Mouse (Mus musculus) CH12.LX (cell line): ENCODE results near the gene Gnat1. TPM values are rescaled to one million over a fixed set of nuclear protein-coding genes. Genes with fewer than 3 reads are reported as not detected.

Experiments used
- DNase-seq: peaks from one replicate; pipeline ENCODE4 v3.0.0-alpha.2; 2013; ENCODE audit errors: extremely low read depth
- H3K27ac ChIP-seq: 2 replicates; pipeline ENCODE4 v1.5.1; 2012; ENCODE audit warnings: low read depth, mild to moderate bottlenecking, control low read depth, moderate library complexity; ENCODE audit not compliant: insufficient read depth
- H3K27me3 ChIP-seq: replicated peaks from 2 replicates; pipeline ENCODE3; 2012; ENCODE audit warnings: inconsistent platforms
- H3K36me3 ChIP-seq, 2 experiments: replicated peaks in 1 of 2; 2 replicates each; pipeline versions ENCODE3 to v1.6.1; 2012; ENCODE audit warnings: inconsistent platforms in 1 of 2, low read length in 1 of 2, mild to moderate bottlenecking in 1 of 2, mixed read lengths in 1 of 2, moderate library complexity in 1 of 2; ENCODE audit not compliant: control insufficient read depth in 1 of 2, insufficient read depth in 1 of 2
- H3K4me1 ChIP-seq, 2 experiments: 2 replicates each; pipeline ENCODE4 v1.6.1; 2012; ENCODE audit warnings: inconsistent platforms in 1 of 2, moderate library complexity in 1 of 2; ENCODE audit not compliant: insufficient read depth in 2 of 2, control insufficient read depth in 1 of 2
- H3K4me2 ChIP-seq: 2 replicates; pipeline ENCODE4 v1.6.1; 2012; ENCODE audit warnings: low read depth, mild to moderate bottlenecking, control low read depth; ENCODE audit not compliant: poor library complexity, insufficient read depth, severe bottlenecking
- H3K4me3 ChIP-seq, 3 experiments: fragments of 150-350 bp in 1 of 3; sonication (generic) in 1 of 3; replicated peaks in 1 of 3; 2 replicates each; pipeline versions ENCODE3 to v1.5.1; 2011 to 2012; ENCODE audit warnings: low read depth in 2 of 3, low read length in 2 of 3, mild to moderate bottlenecking in 2 of 3, moderate library complexity in 2 of 3, control low read depth in 1 of 3, improper control_type of control experiment in 1 of 3, inconsistent platforms in 1 of 3, mixed read lengths in 1 of 3; ENCODE audit not compliant: poor library complexity in 1 of 3
- H3K79me2 ChIP-seq: replicated peaks from 2 replicates; pipeline ENCODE4 v1.6.1; 2012; ENCODE audit warnings: mild to moderate bottlenecking, moderate library complexity; ENCODE audit not compliant: control insufficient read depth, poor library complexity, insufficient read depth, severe bottlenecking; ENCODE audit errors: extremely low read depth
- H3K9ac ChIP-seq: 2 replicates; pipeline ENCODE4 v1.6.1; 2012; ENCODE audit warnings: low read depth, mild to moderate bottlenecking, control low read depth, moderate library complexity; ENCODE audit not compliant: insufficient read depth
- H3K9me3 ChIP-seq: replicated peaks from 2 replicates; pipeline ENCODE3; 2012; ENCODE audit warnings: low read length, inconsistent platforms, mixed read lengths
- CHD2 ChIP-seq: IDR thresholded peaks from 2 replicates; pipeline ENCODE4 v1.6.1; 2011; ENCODE audit warnings: low read length, improper control_type of control experiment
- E2F4 ChIP-seq: IDR thresholded peaks from 2 replicates; pipeline ENCODE4 v1.6.1; 2011; ENCODE audit warnings: low read depth, low read length, improper control_type of control experiment; ENCODE audit not compliant: insufficient replicate concordance
- ELF1 ChIP-seq: IDR thresholded peaks from 2 replicates; pipeline ENCODE4 v1.6.1; 2014; ENCODE audit warnings: low read depth, mild to moderate bottlenecking, inconsistent platforms, low read length, improper control_type of control experiment
- ETS1 ChIP-seq: conservative IDR thresholded peaks from 2 replicates; pipeline ENCODE4 v1.6.1; 2012; ENCODE audit warnings: low read depth, mild to moderate bottlenecking, inconsistent platforms, low read length, improper control_type of control experiment, moderate library complexity
- GABPA ChIP-seq: IDR thresholded peaks from 2 replicates; pipeline ENCODE4 v1.6.1; 2012; ENCODE audit warnings: low read depth, low read length, improper control_type of control experiment, inconsistent platforms; ENCODE audit not compliant: insufficient replicate concordance
- HCFC1 ChIP-seq: IDR thresholded peaks from 2 replicates; pipeline ENCODE4 v1.6.1; 2012; ENCODE audit warnings: low read depth, mild to moderate bottlenecking, inconsistent platforms, low read length, improper control_type of control experiment
- IRF4 ChIP-seq: IDR thresholded peaks from 2 replicates; pipeline ENCODE4 v1.6.1; 2014; ENCODE audit warnings: low read depth, mild to moderate bottlenecking, inconsistent platforms, low read length, improper control_type of control experiment
- MAFK ChIP-seq: IDR thresholded peaks from 2 replicates; pipeline ENCODE4 v1.6.1; 2011; ENCODE audit warnings: low read length, improper control_type of control experiment; ENCODE audit not compliant: insufficient replicate concordance
- MAZ ChIP-seq: IDR thresholded peaks from 2 replicates; pipeline ENCODE4 v1.6.1; 2012; ENCODE audit warnings: low read depth, mild to moderate bottlenecking, inconsistent platforms, low read length, improper control_type of control experiment, moderate library complexity
- MEF2A ChIP-seq: IDR thresholded peaks from 2 replicates; pipeline ENCODE4 v1.6.1; 2014; ENCODE audit warnings: low read depth, mild to moderate bottlenecking, inconsistent platforms, low read length, improper control_type of control experiment, borderline replicate concordance
- POLR2A ChIP-seq: IDR thresholded peaks from 2 replicates; pipeline ENCODE4 v1.6.1; 2011; ENCODE audit warnings: low read depth, mild to moderate bottlenecking, improper control_type of control experiment, low read length
- SMC3 ChIP-seq: IDR thresholded peaks from 2 replicates; pipeline ENCODE4 v1.6.1; 2011; ENCODE audit warnings: low read depth, low read length, improper control_type of control experiment
- TBP ChIP-seq: conservative IDR thresholded peaks from 2 replicates; pipeline ENCODE4 v1.6.1; 2011; ENCODE audit warnings: low read depth, low read length, improper control_type of control experiment
- UBTF ChIP-seq: IDR thresholded peaks from 2 replicates; pipeline ENCODE4 v1.6.1; 2012; ENCODE audit warnings: low read depth, mild to moderate bottlenecking, inconsistent platforms, low read length, improper control_type of control experiment, moderate library complexity
- ZMIZ1 ChIP-seq: IDR thresholded peaks from 2 replicates; pipeline ENCODE4 v1.6.1; 2012; ENCODE audit warnings: low read depth, mild to moderate bottlenecking, inconsistent platforms, low read length, improper control_type of control experiment
- ZNF384 ChIP-seq: IDR thresholded peaks from 2 replicates; pipeline ENCODE4 v1.6.1; 2012; ENCODE audit warnings: low read depth, low read length, improper control_type of control experiment, inconsistent platforms
- dilution Hi-C: fragments of 300-500 bp; cut with MboI; formaldehyde crosslinking; loops from 2 replicates; pipeline ENCODE4 v1.14.3; 2020; ENCODE audit warnings: low sequenced_read_pairs; ENCODE audit not compliant: extremely low pct_unique_long_range_greater_than_20kb, extremely low pct_ligation_motif_present
- in situ Hi-C: fragments of 300-500 bp; cut with MboI; formaldehyde crosslinking; loops from 3 replicates; pipeline ENCODE4 v1.14.3; 2019; ENCODE audit warnings: low sequenced_read_pairs, low pct_ligation_motif_present, low pct_unique_long_range_greater_than_20kb, mixed read lengths
- polyA plus RNA-seq: library from polyadenylated mRNA; unstranded; fragments of >175 nt; gene quantifications from 2 replicates; pipeline ENCODE4 v1.2.1, GENCODE M21; 2012; ENCODE audit warnings: low read depth; ENCODE audit not compliant: insufficient read length
- total RNA-seq, 2 experiments: library from RNA; depleted of rRNA; stranded (reverse); fragments of 300-350 nt in 1 of 2; fragments of >200 nt in 1 of 2; gene quantifications; 2 replicates each; pipeline ENCODE4 v1.2.3; 2012 to 2014

The Gnat1 gene
- total and polyA plus RNA-seq, 3 experiments = 3.0 TPM; not detected in 2

DNA sequence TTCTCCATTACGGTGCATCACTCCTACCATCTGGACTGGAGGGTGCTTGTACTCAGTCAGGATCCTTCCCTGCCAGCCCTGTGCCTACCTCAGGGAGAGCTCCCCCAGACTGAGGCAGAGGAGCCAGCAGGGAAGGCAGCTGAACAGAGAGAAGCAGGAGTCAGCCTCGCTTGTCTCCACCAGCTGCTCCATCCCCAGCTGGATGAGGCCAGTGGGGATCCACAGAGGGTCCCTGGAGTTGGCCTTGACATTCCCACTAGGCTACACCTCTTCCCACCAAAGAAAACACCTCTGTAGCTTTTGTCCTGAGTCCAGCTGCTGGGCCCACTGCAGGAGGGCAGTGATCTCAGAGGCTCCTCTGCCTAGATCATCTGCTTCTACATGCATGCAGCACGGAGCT lies 54.6 kb downstream of the Gnat1 start:
- H3K4me3 ChIP-seq = peak overlapping the region in 1 of 3 experiments; percentile 7
- dilution Hi-C loops (no loop called here), in situ Hi-C loops (no loop called here)
- 0 out of 2 replicates have a peak overlapping the region, but pooled peaks have one; percentile 16 for H3K27ac ChIP-seq
- peaks cover 29 to 58% of the 10 kb centered on the region in 2 experiments for H3K4me1 ChIP-seq
- peaks cover 36 to 78% of the 10 kb centered on the region in 2 experiments for H3K36me3 ChIP-seq
- no peak for DNase-seq
- no peaks in the 10 kb centered on the region for H3K27me3 ChIP-seq
- TF ChIP-seq IRF4 (no peak), MAZ (no peak), MAFK (no peak), HCFC1 (no peak), CHD2 (no peak), MEF2A (no peak), ZNF384 (no peak), UBTF (no peak), ZMIZ1 (no peak), SMC3 (no peak), ETS1 (no peak), E2F4 (no peak), TBP (no peak), GABPA (no peak)
- H3K9ac ChIP-seq = no peak overlapping the region
- 0 out of 2 replicates have a peak overlapping the region, but pooled peaks have one; percentile 6 for H3K4me2 ChIP-seq
- H3K9me3 ChIP-seq = no peaks in the 10 kb centered on the region
- peaks cover 50% of the 10 kb centered on the region for H3K79me2 ChIP-seq

DNA sequence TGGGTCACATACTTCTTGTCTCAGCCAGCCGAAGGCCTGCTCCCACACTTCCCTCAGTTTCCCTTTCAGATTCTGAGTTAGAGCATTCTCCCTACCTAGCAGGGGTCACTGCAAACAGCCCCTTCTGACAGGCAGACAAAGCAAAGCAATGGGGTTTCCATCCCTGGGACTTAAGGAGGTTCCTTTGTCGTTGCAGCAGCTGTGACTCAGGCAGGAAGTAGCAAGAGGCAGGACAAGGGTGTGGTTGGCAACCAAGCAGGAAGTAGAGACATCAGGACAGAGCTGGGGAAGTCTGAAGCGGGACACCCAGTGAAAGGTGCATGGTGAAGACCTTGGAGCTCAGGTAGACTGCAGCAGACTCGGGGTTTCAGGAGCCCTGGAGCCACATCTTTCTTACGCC lies 55.0 kb downstream of the Gnat1 start:
- no peak overlapping the region for H3K9ac ChIP-seq

More for the DNA sequence above, 55.0 kb downstream of the Gnat1 start:
- Histone ChIP-seq H3K9me3 (no peaks in the 10 kb centered on the region), H3K27ac (0 out of 2 replicates have a peak overlapping the region, but pooled peaks have one; percentile 16), H3K4me1 (peaks cover 29 to 55% of the 10 kb centered on the region in 2 experiments), H3K4me2 (0 out of 2 replicates have a peak overlapping the region, but pooled peaks have one; percentile 6), H3K79me2 (peaks cover 46% of the 10 kb centered on the region), H3K27me3 (no peaks in the 10 kb centered on the region), H3K36me3 (peaks cover 40 to 82% of the 10 kb centered on the region in 2 experiments), H3K4me3 (peak overlapping the region in 1 of 3 experiments; percentile 7)
- no peak for DNase-seq
- peak; percentile 37; the same call in 1 of the 2 replicates for TF ChIP-seq ELF1
- no peak for TF ChIP-seq POLR2A
- TF ChIP-seq ZNF384 = no peak
- dilution Hi-C loops (no loop called here), in situ Hi-C loops (no loop called here)

Other genes starting within 250 kb of the Gnat1 start
- 17.9 TPM in 2 replicates for gene Tmem115, start 145.8 kb downstream of the Gnat1 start, total RNA-seq (2012; rRNA removed)
- 10.0 and 13.0 TPM in 2 replicates for gene Tmem115, start 145.8 kb downstream of the Gnat1 start, total RNA-seq (2014; rRNA removed)
- 11.3 and 12.6 TPM in 2 replicates for gene Tmem115, start 145.8 kb downstream of the Gnat1 start, polyA plus RNA-seq
- gene Cyb561d2, start 137.5 kb downstream of the Gnat1 start, total RNA-seq (2012; rRNA removed) = 37.8 and 45.9 TPM in 2 replicates
- gene Cyb561d2, start 137.5 kb downstream of the Gnat1 start, total RNA-seq (2014; rRNA removed) = 29.2 and 35.7 TPM in 2 replicates
- 23.6 and 23.8 TPM in 2 replicates for gene Cyb561d2, start 137.5 kb downstream of the Gnat1 start, polyA plus RNA-seq
- 28.0 and 31.4 TPM in 2 replicates for gene Nprl2, start 137.5 kb downstream of the Gnat1 start, total RNA-seq (2012; rRNA removed)
- 16.3 and 19.4 TPM in 2 replicates for gene Nprl2, start 137.5 kb downstream of the Gnat1 start, total RNA-seq (2014; rRNA removed)
- gene Nprl2, start 137.5 kb downstream of the Gnat1 start, polyA plus RNA-seq = 10.8 and 12.6 TPM in 2 replicates
- 0.34 TPM in 1 of 2 replicates, not detected in the other for gene Zmynd10, start 132.4 kb downstream of the Gnat1 start, total RNA-seq (2012; rRNA removed)
- not detected in 2 replicates for gene Zmynd10, start 132.4 kb downstream of the Gnat1 start, total RNA-seq (2014; rRNA removed)
- gene Zmynd10, start 132.4 kb downstream of the Gnat1 start, polyA plus RNA-seq = 0.63 TPM in 1 of 2 replicates, not detected in the other
- 17.7 and 18.5 TPM in 2 replicates for gene Rassf1, start 128.2 kb downstream of the Gnat1 start, total RNA-seq (2012; rRNA removed)
- 15.3 and 15.9 TPM in 2 replicates for gene Rassf1, start 128.2 kb downstream of the Gnat1 start, total RNA-seq (2014; rRNA removed)
- 11.6 and 12.2 TPM in 2 replicates for gene Rassf1, start 128.2 kb downstream of the Gnat1 start, polyA plus RNA-seq
- gene Tusc2, start 116.5 kb downstream of the Gnat1 start, total RNA-seq (2012; rRNA removed) = 23.0 and 31.5 TPM in 2 replicates
- 30.8 and 33.3 TPM in 2 replicates for gene Tusc2, start 116.5 kb downstream of the Gnat1 start, total RNA-seq (2014; rRNA removed)
- 39.1 and 39.2 TPM in 2 replicates for gene Tusc2, start 116.5 kb downstream of the Gnat1 start, polyA plus RNA-seq
- gene Hyal2, start 111.8 kb downstream of the Gnat1 start, total RNA-seq (2012; rRNA removed) = 26.8 and 31.8 TPM in 2 replicates
- 14.6 and 16.4 TPM in 2 replicates for gene Hyal2, start 111.8 kb downstream of the Gnat1 start, total RNA-seq (2014; rRNA removed)
- 23.0 and 30.9 TPM in 2 replicates for gene Hyal2, start 111.8 kb downstream of the Gnat1 start, polyA plus RNA-seq
- gene Hyal1, start 102.8 kb downstream of the Gnat1 start, total RNA-seq (2012; rRNA removed) = 0.38 and 0.59 TPM in 2 replicates
- 0.16 TPM in 1 of 2 replicates, not detected in the other for gene Hyal1, start 102.8 kb downstream of the Gnat1 start, total RNA-seq (2014; rRNA removed)
- gene Hyal1, start 102.8 kb downstream of the Gnat1 start, polyA plus RNA-seq = 0.40 and 0.82 TPM in 2 replicates
- 4.4 and 4.8 TPM in 2 replicates for gene Naa80, start 100.8 kb downstream of the Gnat1 start, total RNA-seq (2012; rRNA removed)
- gene Naa80, start 100.8 kb downstream of the Gnat1 start, total RNA-seq (2014; rRNA removed) = 0.70 and 1.7 TPM in 2 replicates
- gene Naa80, start 100.8 kb downstream of the Gnat1 start, polyA plus RNA-seq = 5.5 and 9.3 TPM in 2 replicates
- 0.13 TPM in 1 of 2 replicates, not detected in the other for gene Hyal3, start 98.9 kb downstream of the Gnat1 start, total RNA-seq (2012; rRNA removed)
- 0.12 TPM in 1 of 2 replicates, not detected in the other for gene Hyal3, start 98.9 kb downstream of the Gnat1 start, total RNA-seq (2014; rRNA removed)
- gene Hyal3, start 98.9 kb downstream of the Gnat1 start, polyA plus RNA-seq = 0.14 and 0.21 TPM in 2 replicates
- gene Ifrd2, start 92.1 kb downstream of the Gnat1 start, total RNA-seq (2012; rRNA removed) = 91.3 and 101 TPM in 2 replicates
- gene Ifrd2, start 92.1 kb downstream of the Gnat1 start, total RNA-seq (2014; rRNA removed) = 57.7 and 62.8 TPM in 2 replicates
- 127 and 143 TPM in 2 replicates for gene Ifrd2, start 92.1 kb downstream of the Gnat1 start, polyA plus RNA-seq
- gene Sema3b, start 70.5 kb downstream of the Gnat1 start, total RNA-seq (2012; rRNA removed) = 7.4 and 11.6 TPM in 2 replicates
- gene Sema3b, start 70.5 kb downstream of the Gnat1 start, total RNA-seq (2014; rRNA removed) = 8.0 and 8.2 TPM in 2 replicates
- gene Sema3b, start 70.5 kb downstream of the Gnat1 start, polyA plus RNA-seq = 4.3 and 4.7 TPM in 2 replicates
- gene Gnai2, start 44.3 kb downstream of the Gnat1 start, total RNA-seq (2012; rRNA removed) = 154 and 160 TPM in 2 replicates
- 86.2 and 98.2 TPM in 2 replicates for gene Gnai2, start 44.3 kb downstream of the Gnat1 start, total RNA-seq (2014; rRNA removed)
- gene Gnai2, start 44.3 kb downstream of the Gnat1 start, polyA plus RNA-seq = 262 and 286 TPM in 2 replicates
- 0.04 TPM in 1 of 2 replicates, not detected in the other for gene Slc38a3, start 10.2 kb downstream of the Gnat1 start, total RNA-seq (2012; rRNA removed)
- not detected in 2 replicates for gene Slc38a3, start 10.2 kb downstream of the Gnat1 start, total RNA-seq (2014; rRNA removed)
- not detected in 2 replicates for gene Slc38a3, start 10.2 kb downstream of the Gnat1 start, polyA plus RNA-seq
- 0.50 and 1.1 TPM in 2 replicates for gene Sema3f, start 30.8 kb upstream of the Gnat1 start, total RNA-seq (2012; rRNA removed)
- gene Sema3f, start 30.8 kb upstream of the Gnat1 start, total RNA-seq (2014; rRNA removed) = 0.24 TPM in 1 of 2 replicates, not detected in the other
- 0.36 and 1.6 TPM in 2 replicates for gene Sema3f, start 30.8 kb upstream of the Gnat1 start, polyA plus RNA-seq
- 67.6 and 74.5 TPM in 2 replicates for gene Rbm5, start 91.3 kb upstream of the Gnat1 start, total RNA-seq (2012; rRNA removed)
- gene Rbm5, start 91.3 kb upstream of the Gnat1 start, total RNA-seq (2014; rRNA removed) = 83.6 and 85.3 TPM in 2 replicates
- 83.6 and 92.8 TPM in 2 replicates for gene Rbm5, start 91.3 kb upstream of the Gnat1 start, polyA plus RNA-seq
- gene Rbm6, start 193.5 kb upstream of the Gnat1 start, total RNA-seq (2012; rRNA removed) = 39.1 and 42.3 TPM in 2 replicates
- 43.3 and 48.9 TPM in 2 replicates for gene Rbm6, start 193.5 kb upstream of the Gnat1 start, total RNA-seq (2014; rRNA removed)
- gene Rbm6, start 193.5 kb upstream of the Gnat1 start, polyA plus RNA-seq = 48.8 and 56.6 TPM in 2 replicates
- 13.6 and 14.1 TPM in 2 replicates for gene Mon1a, start 208.4 kb upstream of the Gnat1 start, total RNA-seq (2012; rRNA removed)
- gene Mon1a, start 208.4 kb upstream of the Gnat1 start, total RNA-seq (2014; rRNA removed) = 14.5 and 19.5 TPM in 2 replicates
- 11.7 and 15.3 TPM in 2 replicates for gene Mon1a, start 208.4 kb upstream of the Gnat1 start, polyA plus RNA-seq
- not detected in 2 replicates for gene Mst1r, start 227.2 kb upstream of the Gnat1 start, total RNA-seq (2012; rRNA removed)
- not detected in 2 replicates for gene Mst1r, start 227.2 kb upstream of the Gnat1 start, total RNA-seq (2014; rRNA removed)
- gene Mst1r, start 227.2 kb upstream of the Gnat1 start, polyA plus RNA-seq = not detected in 2 replicates
- not detected in 2 replicates for gene Actl11, start 248.8 kb upstream of the Gnat1 start, total RNA-seq (2012; rRNA removed)
- not detected in 2 replicates for gene Actl11, start 248.8 kb upstream of the Gnat1 start, total RNA-seq (2014; rRNA removed)
- not detected in 2 replicates for gene Actl11, start 248.8 kb upstream of the Gnat1 start, polyA plus RNA-seq